22 mouse cellular contexts compared by ENCODE assay signal in genomic region chr2:124642131-124642530, GRCm38 (mm10).
"Had no signal": no experiment of that assay in that cellular context is flagged by ENCODE, and none has a peak within 500 bp of the region (broad histone marks: within the 10 kb centered on the region; RNA-seq: fewer than 3 reads in every experiment).

No protein-coding gene starts in this region.

- DNase-seq: kidney, adult 8-10 months; kidney, postnatal 10 days; kidney, postnatal 36 days; layer of hippocampus, postnatal 36 days; lung, adult 18-20 months; lung, postnatal 10 days; lung, postnatal 36 days; retina, postnatal 1 day; right cerebral cortex, postnatal 25 days; spleen, adult 18-20 months; thymus, postnatal 25 days had no signal

- H3K36me3 ChIP-seq: kidney, embryonic 15.5 days; limb, embryonic 13.5 days; lung, embryonic 15.5 days; midbrain, embryonic 12.5 days; midbrain, embryonic 15.5 days; neural tube, embryonic 13.5 days; stomach, embryonic 15.5 days had no signal

- H3K27ac ChIP-seq: kidney, embryonic 15.5 days; left cerebral cortex, adult 2 months; liver, embryonic 14.5 days; lung, embryonic 15.5 days; midbrain, embryonic 12.5 days; midbrain, embryonic 15.5 days; neural tube, embryonic 13.5 days; stomach, embryonic 15.5 days had no signal

- H3K9me3 ChIP-seq: kidney, embryonic 15.5 days; limb, embryonic 13.5 days; lung, embryonic 15.5 days; midbrain, embryonic 12.5 days; midbrain, embryonic 15.5 days; neural tube, embryonic 13.5 days; stomach, embryonic 15.5 days had no signal

- H3K4me2 ChIP-seq: kidney, embryonic 15.5 days; limb, embryonic 13.5 days; liver, embryonic 11.5 days; lung, embryonic 15.5 days; midbrain, embryonic 12.5 days; midbrain, embryonic 15.5 days; neural tube, embryonic 13.5 days; stomach, embryonic 15.5 days had no signal

- ATAC-seq: midbrain, embryonic 15.5 days had no signal

- H3K9ac ChIP-seq: kidney, embryonic 15.5 days; limb, embryonic 13.5 days; liver, embryonic 14.5 days; lung, embryonic 15.5 days; midbrain, embryonic 12.5 days; midbrain, embryonic 15.5 days; neural tube, embryonic 13.5 days; stomach, embryonic 15.5 days had no signal

- H3K4me3 ChIP-seq: kidney, embryonic 15.5 days; left cerebral cortex, adult 2 months; limb, embryonic 13.5 days; lung, embryonic 15.5 days; midbrain, embryonic 12.5 days; midbrain, embryonic 15.5 days; myocyte; neural tube, embryonic 13.5 days; stomach, embryonic 15.5 days had no signal

- H3K4me1 ChIP-seq: limb, embryonic 13.5 days; lung, embryonic 15.5 days; stomach, embryonic 15.5 days had no signal

- H3K27me3 ChIP-seq: kidney, embryonic 15.5 days; limb, embryonic 13.5 days; lung, embryonic 15.5 days; midbrain, embryonic 15.5 days; neural tube, embryonic 13.5 days; stomach, embryonic 15.5 days had no signal
